Mouse (Mus musculus): Measurements from ENCODE around the gene Havcr1.

The Havcr1 gene

DNA sequence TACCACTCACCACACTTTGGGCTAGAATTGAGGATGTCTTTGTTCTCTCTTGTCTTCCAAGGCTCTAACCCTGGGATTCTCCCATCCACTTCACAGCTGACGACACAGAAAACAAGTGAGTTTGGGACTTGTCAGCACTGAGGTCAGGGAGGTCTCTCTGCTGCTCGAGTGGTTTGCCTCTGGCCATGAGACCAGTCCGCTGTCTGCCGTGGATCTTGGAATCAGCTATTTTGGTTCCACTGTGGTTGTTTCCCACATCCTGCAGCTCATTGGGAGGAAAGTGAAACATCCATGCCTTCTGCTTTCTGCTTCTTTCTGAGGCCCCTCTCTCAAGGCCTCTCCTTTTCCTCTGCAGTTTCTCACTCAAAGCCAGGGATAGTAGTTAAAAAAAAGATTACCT lies 85.0 kb downstream of the Havcr1 start:
- DNase-seq (ENCODE audit: low spot score) = no peak

Measured in lung, postnatal 25 days (tissue).